Mouse (Mus musculus) bone marrow, adult 2 months (tissue): Measurements from ENCODE around the gene Sephs1. TPM values are rescaled to one million over a fixed set of nuclear protein-coding genes. Genes with fewer than 3 reads are reported as not detected.

Experiments used
- H3K27ac ChIP-seq: fragments of 200-500 bp; 2 replicates; pipeline ENCODE4 v1.5.1; 2012; ENCODE audit warnings: low read depth, mild to moderate bottlenecking, control low read depth, inconsistent platforms, low read length; ENCODE audit not compliant: control insufficient read depth, poor library complexity, insufficient read depth
- H3K4me1 ChIP-seq: fragments of 200-500 bp; 2 replicates; pipeline ENCODE4 v1.6.1; 2011; ENCODE audit warnings: low read length; ENCODE audit not compliant: control insufficient read depth, insufficient read depth
- H3K4me3 ChIP-seq: fragments of 200-500 bp; replicated peaks from 2 replicates; pipeline ENCODE3; 2011; ENCODE audit warnings: mild to moderate bottlenecking, low read depth, low read length, control low read depth; ENCODE audit not compliant: control insufficient read depth
- CTCF ChIP-seq: fragments of 200-500 bp; IDR thresholded peaks from 2 replicates; pipeline ENCODE4 v1.5.1; 2011; ENCODE audit warnings: low read length, control low read depth; ENCODE audit not compliant: control insufficient read depth, insufficient read depth
- POLR2A ChIP-seq: fragments of 200-500 bp; IDR thresholded peaks from 2 replicates; pipeline ENCODE4 v1.6.1; 2011; ENCODE audit warnings: low read depth, mild to moderate bottlenecking, control low read depth, low read length, borderline replicate concordance; ENCODE audit not compliant: control insufficient read depth
- WGBS: fragments of 180-500 bp; shearing (Covaris S2); methylation state at CpG from one replicate; pipeline ENCODE4 v1.1.7; 2018; 5-methylcytosine and 5-hydroxymethylcytosine counted together
- polyA plus RNA-seq: library from polyadenylated mRNA; stranded (reverse); fragments of >200 nt; gene quantifications from 2 replicates; pipeline ENCODE4 v1.2.4, GENCODE M21; 2011; ENCODE audit warnings: low replicate concordance; ENCODE audit not compliant: missing spikeins, insufficient read depth, insufficient read length

The Sephs1 gene
- polyA plus RNA-seq: 15.7 and 17.7 TPM in 2 replicates

DNA sequence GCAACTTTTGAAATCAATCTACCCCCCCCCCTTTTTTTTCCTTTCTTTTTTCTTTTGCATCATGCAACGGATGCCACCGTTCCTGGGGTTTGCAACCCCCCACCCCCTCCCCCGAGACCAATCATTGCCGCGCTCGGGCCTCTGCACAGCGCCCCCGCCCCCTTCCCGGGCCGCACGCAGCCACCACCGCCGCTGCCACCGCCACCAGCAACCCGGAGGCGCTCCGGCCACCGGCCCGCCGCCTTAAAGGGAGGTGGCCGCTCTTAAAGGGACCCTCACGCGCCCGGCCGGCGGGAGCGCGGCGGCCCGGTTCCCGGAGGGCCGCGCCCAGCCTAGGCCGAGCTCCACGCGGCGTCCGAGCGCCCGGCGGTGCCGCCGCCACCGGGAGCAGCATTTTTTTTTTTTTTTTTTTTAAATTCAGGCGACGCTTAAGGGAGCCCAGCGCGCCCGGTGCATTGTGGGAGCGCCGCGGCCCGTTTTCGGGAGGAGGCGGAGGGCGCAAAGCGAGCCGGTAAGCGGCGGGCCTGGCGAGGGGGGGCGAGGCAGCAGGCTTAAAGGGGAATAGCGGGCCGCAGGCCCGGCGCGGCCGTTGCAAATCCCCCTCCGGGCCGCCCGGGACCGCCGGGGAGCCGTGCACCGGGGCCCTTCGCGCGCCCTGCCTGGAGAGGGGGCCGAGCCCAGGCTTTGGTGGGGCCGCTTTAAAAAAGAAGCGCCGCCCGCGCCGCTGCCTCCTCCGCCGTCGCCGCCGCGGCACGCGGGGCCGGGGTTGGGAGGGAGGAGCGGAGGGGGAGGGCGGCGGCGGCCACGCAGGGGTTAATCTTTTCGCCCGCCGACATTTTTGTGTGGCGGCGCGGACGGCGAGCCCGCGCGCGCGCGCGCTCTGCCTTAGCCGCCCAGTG, at the start of gene Sephs1:
Gene Sephs1, plus strand, starts transcription at position 215 of the 899 bp plus-strand sequence.
- no peak for TF ChIP-seq CTCF
- no peak for TF ChIP-seq POLR2A
- peak within 1 kb of the TSS; percentile 89 for H3K27ac ChIP-seq
- WGBS: 1% methylated on average over 112 of the region's 115 CpGs
- H3K4me1 ChIP-seq: no peaks in the 10 kb centered on the region; the same call in 1 of the 2 replicates
- H3K4me3 ChIP-seq: peak within 1 kb of the TSS; percentile 71

GRCm38 (mm10) chr2:4832166-4832565, 49.2 kb upstream of the Sephs1 start:
- Histone ChIP-seq H3K4me1 (no peaks in the 10 kb centered on the region), H3K4me3 (no peak overlapping the region), H3K27ac (no peak overlapping the region)
- TF ChIP-seq CTCF (no peak), POLR2A (no peak)
- WGBS: 49% methylated on average over 4 of the region's 4 CpGs

DNA sequence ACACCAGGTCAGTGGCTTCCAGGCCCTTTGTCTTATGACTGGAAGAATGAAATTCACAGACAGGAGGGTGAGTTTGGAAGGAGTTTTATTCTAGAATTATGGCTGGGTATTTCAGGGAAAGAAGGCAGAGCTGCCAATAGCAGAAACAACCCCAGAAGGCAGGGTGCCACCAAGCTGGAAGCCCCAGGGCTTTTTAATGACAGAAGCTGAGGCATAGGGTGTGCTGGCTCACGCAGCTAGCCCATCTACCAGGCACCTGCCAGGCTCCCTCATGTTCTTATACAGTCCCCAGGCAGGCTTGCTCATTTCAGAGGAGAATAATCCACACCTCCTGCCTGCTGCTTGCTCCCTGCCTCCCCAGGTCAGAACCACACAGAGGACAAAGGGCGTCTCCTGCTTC, 31.9 kb upstream of the Sephs1 start:
- 77% methylated on average over 2 of the region's 2 CpGs for WGBS
- no peak overlapping the region for H3K4me3 ChIP-seq
- TF ChIP-seq POLR2A: no peak
- H3K27ac ChIP-seq: no peak overlapping the region
- no peaks in the 10 kb centered on the region for H3K4me1 ChIP-seq

DNA sequence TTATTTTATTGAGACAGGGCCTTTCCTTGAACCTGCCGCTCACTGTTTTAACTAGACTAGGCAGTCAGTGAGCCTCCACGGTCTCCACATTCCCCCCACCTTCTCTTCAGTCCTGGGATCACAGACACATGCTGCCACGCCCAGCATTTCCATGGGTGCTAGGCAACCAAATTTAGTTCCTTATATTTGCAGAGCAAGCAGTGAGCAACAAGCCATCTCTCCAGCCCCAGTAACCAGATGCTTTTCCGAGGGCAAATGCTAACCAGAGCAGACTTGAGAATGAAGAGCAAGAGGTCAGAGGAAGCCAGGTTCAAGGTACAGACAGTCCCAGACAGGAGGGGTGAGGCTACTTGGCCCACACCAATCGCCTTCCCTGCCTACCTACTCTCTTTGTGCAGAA, 24.2 kb upstream of the Sephs1 start:
- Histone ChIP-seq H3K4me3 (no peak overlapping the region), H3K27ac (no peak overlapping the region), H3K4me1 (no peaks in the 10 kb centered on the region)
- 24% methylated on average over 5 of the region's 5 CpGs for WGBS
- no peak for TF ChIP-seq POLR2A
- no peak for TF ChIP-seq CTCF

GRCm38 (mm10) chr2:4858161-4858560, 23.2 kb upstream of the Sephs1 start:
- 75% methylated on average over 10 of the region's 10 CpGs for WGBS
- Histone ChIP-seq H3K27ac (no peak overlapping the region), H3K4me1 (no peaks in the 10 kb centered on the region), H3K4me3 (no peak overlapping the region)
- no peak for TF ChIP-seq CTCF
- no peak for TF ChIP-seq POLR2A

- Histone ChIP-seq H3K27ac (no peak overlapping the region), H3K4me1 (peaks cover 2% of the 10 kb centered on the region), H3K4me3 (no peak overlapping the region)
- TF ChIP-seq CTCF (peak; percentile 66), POLR2A (no peak)
- 48% methylated on average over 7 of the region's 7 CpGs for WGBS
These were observed 17.2 kb upstream of the Sephs1 start for GRCm38 (mm10) chr2:4864008-4864816.

GRCm38 (mm10) chr2:4864817-4865296, 16.5 kb upstream of the Sephs1 start:
- Histone ChIP-seq H3K27ac (no peak overlapping the region), H3K4me3 (no peak overlapping the region), H3K4me1 (peaks cover 2% of the 10 kb centered on the region)
- TF ChIP-seq POLR2A (no peak), CTCF (no peak)
- 50% methylated on average over 9 of the region's 9 CpGs for WGBS
